Mouse (Mus musculus): ENCODE data around the gene Snx30.

The Snx30 gene

GRCm38 (mm10) chr4:59876570-59876969, 70.9 kb downstream of the Snx30 start:
- DNase-seq = no peak

- DNase-seq = no peak
Observed at GRCm38 (mm10) chr4:59877025-59877424, 71.4 kb downstream of the Snx30 start.

DNA sequence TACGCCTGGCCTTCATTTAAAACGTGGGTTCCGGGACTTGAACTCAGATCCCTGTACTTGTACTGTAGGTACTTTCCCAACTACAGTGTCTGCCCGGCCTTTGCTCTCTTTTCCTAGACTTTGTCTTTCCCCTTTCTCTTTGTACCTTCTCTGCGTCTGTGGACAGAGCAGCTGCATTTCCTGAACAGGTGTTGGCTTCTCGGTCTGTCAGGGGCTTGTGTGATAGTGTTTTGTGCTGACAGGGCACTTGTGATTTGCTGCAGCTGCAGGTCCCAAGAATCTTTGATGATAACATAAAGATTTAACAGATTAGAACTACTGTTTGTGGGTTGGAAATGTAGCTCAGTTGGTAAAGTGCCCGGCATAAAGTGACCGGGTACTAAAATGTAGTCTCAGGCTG, 73.0 kb downstream of the Snx30 start:
- DNase-seq = peak; percentile 54

DNA sequence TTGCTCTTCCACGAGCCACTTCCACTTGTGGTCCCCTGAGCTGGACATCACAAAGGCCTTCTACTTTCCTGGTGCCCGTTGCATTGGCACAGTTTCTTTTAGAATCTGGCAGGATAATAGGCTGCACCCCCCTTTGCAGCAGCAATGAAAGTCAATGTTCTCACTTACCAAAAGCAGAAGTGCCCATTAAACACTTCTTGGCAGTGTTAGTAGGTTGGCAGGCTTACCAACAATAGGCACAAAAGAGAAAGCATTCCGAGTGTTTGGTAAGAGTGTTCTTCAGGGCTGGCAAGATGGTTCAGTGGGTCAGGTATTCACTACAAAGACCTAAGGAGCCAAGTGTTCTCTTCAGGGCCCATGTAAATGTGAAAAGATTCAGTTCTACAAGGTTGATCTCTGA, 73.8 kb downstream of the Snx30 start:
- no peak for DNase-seq

GRCm38 (mm10) chr4:59880725-59881124, 75.1 kb downstream of the Snx30 start:
- no peak for DNase-seq

GRCm38 (mm10) chr4:59881210-59881609, 75.6 kb downstream of the Snx30 start:
- no peak for DNase-seq

- DNase-seq = no peak
Observed at GRCm38 (mm10) chr4:59884136-59884696, 78.6 kb downstream of the Snx30 start.

DNA sequence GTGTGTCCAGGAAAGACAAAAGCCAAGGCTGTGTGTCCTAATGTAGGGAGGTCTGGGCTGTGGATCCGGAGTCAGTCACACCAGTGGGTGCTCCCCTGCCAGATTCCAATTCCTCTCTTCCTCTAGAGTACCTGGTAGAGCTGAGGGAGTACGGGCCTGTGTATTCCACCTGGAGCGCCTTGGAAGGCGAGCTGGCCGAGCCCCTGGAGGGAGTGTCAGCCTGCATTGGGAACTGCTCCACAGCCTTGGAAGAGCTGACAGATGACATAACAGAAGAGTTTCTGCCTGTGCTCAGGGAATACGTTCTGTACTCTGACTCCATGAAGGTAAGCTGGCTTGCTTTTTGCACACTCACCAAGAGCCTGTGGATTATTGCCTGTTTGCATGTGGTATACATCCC, 80.6 kb downstream of the Snx30 start:
- DNase-seq = no peak

DNA sequence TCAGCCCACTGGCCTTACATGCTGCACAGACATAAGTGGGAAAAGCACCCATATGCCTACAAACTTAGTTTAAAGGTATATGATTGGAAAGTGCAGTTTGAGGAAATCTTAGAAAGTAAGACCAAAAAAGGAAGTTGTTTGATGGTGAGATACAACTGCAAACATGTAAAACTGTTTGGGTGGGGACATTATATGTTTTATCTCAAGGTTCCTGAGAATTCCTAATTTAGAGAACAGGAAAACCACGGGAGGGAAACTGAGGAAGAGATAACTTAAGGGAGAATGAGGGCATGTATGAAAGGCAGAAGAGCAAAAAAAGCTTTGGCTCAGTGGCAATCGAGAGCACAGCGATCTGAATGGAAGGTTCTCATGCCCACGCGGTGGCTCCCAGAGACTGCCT, 81.4 kb downstream of the Snx30 start:
- DNase-seq = no peak

GRCm38 (mm10) chr4:59888014-59888413, 82.4 kb downstream of the Snx30 start:
- no peak for DNase-seq

- DNase-seq = no peak
Observed at GRCm38 (mm10) chr4:59890086-59890600, 84.5 kb downstream of the Snx30 start.

GRCm38 (mm10) chr4:59891723-59892416, 86.2 kb downstream of the Snx30 start:
- no peak for DNase-seq

GRCm38 (mm10) chr4:59892731-59893130, 87.1 kb downstream of the Snx30 start:
- DNase-seq = no peak

DNA sequence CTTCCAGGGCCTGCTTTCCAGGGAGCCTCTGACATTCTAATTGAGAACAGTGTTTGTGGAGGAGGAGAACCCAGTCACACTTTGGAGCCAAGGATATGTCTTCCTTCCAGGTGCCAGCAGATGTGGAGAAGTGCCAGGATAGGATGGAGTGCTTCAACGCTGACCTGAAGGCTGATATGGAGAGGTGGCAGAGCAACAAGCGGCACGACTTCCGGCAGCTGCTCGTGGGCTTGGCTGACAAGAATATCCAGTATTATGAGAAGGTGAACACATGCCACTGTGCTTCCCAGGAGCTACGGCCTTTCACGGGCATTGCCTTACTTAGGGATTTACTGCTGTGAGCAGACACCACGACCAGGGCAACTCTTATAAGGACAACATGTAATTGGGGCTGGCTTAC, 88.8 kb downstream of the Snx30 start:
- DNase-seq = no peak

DNA sequence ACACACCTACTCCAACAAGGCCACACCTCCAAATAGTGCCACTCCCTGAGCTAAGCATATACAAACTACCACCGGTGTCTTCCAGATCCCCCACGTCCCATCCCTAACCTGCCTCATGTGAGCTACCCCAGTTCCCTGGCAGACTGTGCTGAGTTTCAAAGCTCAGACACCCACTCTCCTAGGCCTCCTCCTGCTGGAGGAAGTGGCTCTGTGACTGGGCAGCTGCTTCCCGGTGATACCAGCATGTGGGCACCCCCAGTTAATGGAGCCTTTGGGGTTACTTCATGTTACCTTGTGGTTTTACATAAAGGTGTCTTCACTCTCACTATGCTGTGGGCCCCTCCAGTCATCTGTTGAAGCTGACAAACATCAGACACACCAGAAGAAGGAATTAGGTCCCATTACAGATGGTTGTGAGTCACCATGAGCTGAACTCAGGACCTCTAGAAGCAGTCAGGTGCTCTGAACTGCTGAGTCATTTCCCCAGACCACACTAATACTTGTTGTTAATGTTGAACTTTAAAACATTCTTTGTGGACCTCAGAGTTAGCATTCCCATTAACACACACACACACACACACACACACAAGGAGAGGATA, 89.4 kb downstream of the Snx30 start:
- peak; percentile 21 for DNase-seq

DNA sequence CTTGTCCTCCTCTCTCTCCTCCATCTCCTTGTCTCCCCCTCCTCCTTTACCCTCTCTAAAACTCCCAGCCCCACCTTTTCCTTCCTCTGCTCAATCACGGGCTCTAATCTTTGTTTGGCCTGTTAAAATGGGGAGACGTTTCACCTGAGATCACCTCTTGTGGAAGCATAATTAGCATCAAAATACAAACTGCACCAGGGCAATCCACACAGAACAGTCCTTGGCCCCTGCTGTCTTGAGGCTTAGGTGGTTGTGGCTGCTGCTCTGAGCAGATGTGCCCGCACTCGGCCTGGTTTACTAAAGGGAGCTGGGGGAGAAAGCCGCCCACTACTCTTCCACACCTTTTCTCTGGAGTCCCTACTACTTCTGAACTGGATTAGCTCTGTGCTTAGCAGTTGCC, 90.4 kb downstream of the Snx30 start:
- no peak for DNase-seq

GRCm38 (mm10) chr4:59897814-59898520, 92.3 kb downstream of the Snx30 start:
- no peak for DNase-seq

DNA sequence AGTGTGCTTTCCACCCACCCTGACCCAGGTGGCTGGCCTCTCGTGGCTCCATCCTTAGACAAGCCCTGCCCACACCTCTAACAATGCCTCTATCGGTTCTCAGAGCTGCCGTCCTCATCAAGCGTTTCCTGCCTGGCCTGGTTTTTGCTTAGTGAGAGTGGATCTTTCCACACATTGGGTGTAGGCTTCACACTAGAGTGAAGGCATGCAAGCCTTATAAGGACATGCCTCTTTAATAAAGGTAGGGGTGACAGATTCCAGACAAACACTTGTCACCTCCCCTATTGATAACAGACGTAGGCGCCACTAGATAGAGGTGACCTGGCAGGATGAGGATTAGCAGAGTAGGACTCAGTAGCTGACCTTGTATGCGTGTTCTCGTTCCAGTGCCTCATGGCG, 92.9 kb downstream of the Snx30 start:
- no peak for DNase-seq

- no peak for DNase-seq
Observed at GRCm38 (mm10) chr4:59901810-59902209, 96.2 kb downstream of the Snx30 start.

DNA sequence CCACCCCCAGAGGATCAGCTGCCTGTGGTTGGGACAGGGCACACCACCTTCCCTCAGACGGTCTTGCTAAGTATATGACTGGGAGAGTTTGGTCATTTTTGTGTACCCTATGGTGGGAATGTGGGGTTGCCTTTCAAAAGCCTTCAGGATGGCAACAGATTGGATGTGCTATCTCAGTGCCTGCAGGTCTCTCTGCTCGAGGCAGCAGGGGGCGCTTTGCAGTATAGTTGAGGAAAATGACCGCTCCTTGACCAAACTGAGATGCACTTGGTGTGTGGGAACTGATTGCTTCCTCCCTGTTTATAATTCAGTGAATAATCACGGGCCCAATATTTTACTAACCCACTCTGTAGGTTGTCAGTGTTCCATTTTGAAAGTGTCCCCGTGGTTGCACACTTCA, 96.9 kb downstream of the Snx30 start:
- peak; percentile 73 for DNase-seq

DNA sequence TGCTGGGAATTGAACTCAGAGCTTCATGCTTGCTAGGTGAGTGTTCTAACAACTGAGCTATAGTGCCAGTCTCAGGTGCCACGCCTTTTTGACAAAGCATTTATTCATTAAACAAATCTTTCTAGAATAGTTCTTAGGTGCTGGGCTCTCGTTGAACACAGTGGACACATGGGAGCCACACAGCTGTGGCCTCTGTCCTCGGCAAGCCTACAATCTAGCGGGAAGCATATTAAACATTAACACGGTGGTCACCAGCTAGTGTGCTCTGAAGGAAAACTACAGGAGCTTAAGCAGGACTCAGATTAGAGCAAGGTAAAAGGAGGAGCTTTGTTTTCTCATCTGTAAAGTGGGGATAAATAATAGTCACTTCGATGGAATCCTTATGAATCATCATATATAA, 101.5 kb downstream of the Snx30 start:
- DNase-seq = no peak

- DNase-seq = no peak
Observed at GRCm38 (mm10) chr4:59907657-59908230, 102.1 kb downstream of the Snx30 start.

DNA sequence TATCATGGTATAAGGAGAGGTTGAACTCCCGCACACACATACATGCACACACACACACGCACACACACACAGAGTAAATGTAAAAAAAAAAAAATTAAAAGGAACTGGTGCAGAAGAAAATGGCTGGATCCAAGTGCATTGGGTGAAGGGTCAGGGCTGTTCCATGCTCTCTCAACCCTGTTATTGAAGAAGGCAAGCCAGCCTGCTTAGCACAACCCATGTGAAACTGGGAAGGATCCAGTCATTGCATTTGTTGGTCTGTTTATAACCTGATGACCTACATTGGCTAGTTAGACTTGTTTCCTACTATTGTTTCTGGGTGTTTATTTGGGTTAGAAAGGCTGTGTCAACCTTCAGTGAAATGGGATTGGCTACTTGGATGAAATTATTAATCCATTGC, 103.1 kb downstream of the Snx30 start:
- DNase-seq = no peak

All from thymus, postnatal 4 days (tissue).